Mouse (Mus musculus) hematopoietic multipotent progenitor cell, adult 10-12 weeks (in vitro differentiated cells): ENCODE data around the gene Myd88. TPM values are rescaled to one million over a fixed set of nuclear protein-coding genes. Genes with fewer than 3 reads are reported as not detected.

Source experiments
- polyA plus RNA-seq: library from polyadenylated mRNA; stranded (reverse); fragments of >175 nt; gene quantifications from 2 replicates; pipeline ENCODE4 v1.2.3, GENCODE M21; 2012; ENCODE audit warnings: low replicate concordance

The Myd88 gene
- polyA plus RNA-seq = 33.9 and 77.1 TPM in 2 replicates

GRCm38 (mm10) chr9:119340909-119341816 lies at the start of gene Myd88:
Gene Myd88 (minus strand): TSS chr9:119341411.

GRCm38 (mm10) chr9:119365284-119365683 lies 24.1 kb upstream of the Myd88 start, which contains the start of gene Slc22a14:
Gene Slc22a14 (minus strand): TSS chr9:119365553.

GRCm38 (mm10) chr9:119357331-119358057 lies 16.3 kb upstream of the Myd88 start, which contains the start of gene Xylb:
Gene Xylb (plus strand): TSS chr9:119357381.

GRCm38 (mm10) chr9:119339558-119340211 lies 1.5 kb downstream of the Myd88 start, which contains the start of gene Acaa1a:
Gene Acaa1a (plus strand): TSS chr9:119339676.

GRCm38 (mm10) chr9:119322289-119323259 lies 18.6 kb downstream of the Myd88 start, which contains the start of gene Oxsr1:
Gene Oxsr1 (minus strand): TSS chr9:119322427.

Other genes with a start within 250 kb of the Myd88 start
- 1.1 and 5.4 TPM in 2 replicates for gene Plcd1, start 247.9 kb downstream of the Myd88 start, polyA plus RNA-seq
- 0.34 and 0.73 TPM in 2 replicates for gene Dlec1, start 238.9 kb downstream of the Myd88 start, polyA plus RNA-seq
- 2.1 TPM in 2 replicates for gene Acaa1b, start 184.3 kb downstream of the Myd88 start, polyA plus RNA-seq
- gene Gm47289, start 182.2 kb downstream of the Myd88 start, polyA plus RNA-seq = not detected in 2 replicates
- gene Slc22a13, start 132.3 kb downstream of the Myd88 start, polyA plus RNA-seq = 0.16 and 0.78 TPM in 2 replicates
- 8.9 and 18.4 TPM in 2 replicates for gene Oxsr1, start 19.0 kb downstream of the Myd88 start, polyA plus RNA-seq
- 46.5 and 124 TPM in 2 replicates for gene Acaa1a, start 1.7 kb downstream of the Myd88 start, polyA plus RNA-seq
- 0.54 and 0.95 TPM in 2 replicates for gene Xylb, start 16.0 kb upstream of the Myd88 start, polyA plus RNA-seq
- gene Slc22a14, start 24.1 kb upstream of the Myd88 start, polyA plus RNA-seq = not detected in 2 replicates
- 1.3 and 2.5 TPM in 2 replicates for gene Acvr2b, start 60.7 kb upstream of the Myd88 start, polyA plus RNA-seq
- 1.5 and 1.9 TPM in 2 replicates for gene Exog, start 103.5 kb upstream of the Myd88 start, polyA plus RNA-seq
- gene Scn5a, start 237.6 kb upstream of the Myd88 start, polyA plus RNA-seq = 0.04 TPM in 2 replicates